Mouse (Mus musculus) stomach, embryonic 15.5 days (tissue): Measurements from ENCODE around the gene Tnni2. TPM values are rescaled to one million over a fixed set of nuclear protein-coding genes. Genes with fewer than 3 reads are reported as not detected.
A peak's percentile ranks its signal among the peaks of the same experiment; 100 is the strongest.

ENCODE experiments used
- ATAC-seq: fragments of 200-750 bp; cut with Nextera tagmentation; 2 replicates; pipeline ENCODE4 v1.8.0; 2017; ENCODE audit warnings: low read depth, moderate number of reproducible peaks, moderate TSS enrichment; ENCODE audit not compliant: insufficient read depth, low FRiP score
- H3K27ac ChIP-seq: fragments of 300-500 bp; sonication (generic); 2 replicates; pipeline ENCODE4 v1.5.1; 2015; ENCODE audit warnings: mild to moderate bottlenecking, inconsistent platforms
- H3K27me3 ChIP-seq: fragments of 300-500 bp; sonication (generic); replicated peaks from 2 replicates; pipeline ENCODE4 v1.6.1; 2015; ENCODE audit warnings: inconsistent platforms
- H3K36me3 ChIP-seq: fragments of 300-500 bp; sonication (generic); 2 replicates; pipeline ENCODE4 v1.6.1; 2015; ENCODE audit warnings: inconsistent platforms
- H3K4me1 ChIP-seq: fragments of 300-500 bp; sonication (generic); 2 replicates; pipeline ENCODE4 v1.6.1; 2015; ENCODE audit warnings: inconsistent platforms
- H3K4me2 ChIP-seq: fragments of 300-500 bp; sonication (generic); 2 replicates; pipeline ENCODE4 v1.6.1; 2015; ENCODE audit warnings: mild to moderate bottlenecking, inconsistent platforms
- H3K4me3 ChIP-seq: fragments of 300-500 bp; sonication (generic); replicated peaks from 2 replicates; pipeline ENCODE4 v1.5.1; 2015; ENCODE audit warnings: inconsistent platforms
- H3K9ac ChIP-seq: fragments of 300-500 bp; sonication (generic); 2 replicates; pipeline ENCODE4 v1.6.1; 2015; ENCODE audit warnings: inconsistent platforms
- H3K9me3 ChIP-seq: fragments of 300-500 bp; sonication (generic); 2 replicates; pipeline ENCODE4 v1.6.1; 2016; ENCODE audit warnings: inconsistent platforms
- WGBS: fragments of 180-500 bp; shearing (Covaris S2); methylation state at CpG from one replicate; pipeline ENCODE4 v1.1.7; 2015; 5-methylcytosine and 5-hydroxymethylcytosine counted together
- polyA plus RNA-seq: library from polyadenylated mRNA; unstranded; fragments of >200 nt; fragmentation: Nextera tagmentation; extraction: Ambion mirVana; gene quantifications from 2 replicates; pipeline ENCODE4 v1.2.1, GENCODE M21; 2015

The Tnni2 gene
- polyA plus RNA-seq, 1 experiment from 2014 or later = 10.4 TPM

- H3K36me3 ChIP-seq = no peaks in the 10 kb centered on the region
- ATAC-seq = no peak
- no peak overlapping the region for H3K9ac ChIP-seq
- peak overlapping the region; percentile 1; the same call in 1 of the 2 replicates for H3K4me2 ChIP-seq
- 19% methylated on average over 19 of the region's 19 CpGs for WGBS
- H3K27me3 ChIP-seq = no peaks in the 10 kb centered on the region
- no peaks in the 10 kb centered on the region for H3K9me3 ChIP-seq
- no peak overlapping the region for H3K4me3 ChIP-seq
- peak overlapping the region; percentile 67; the same call in 1 of the 2 replicates for H3K27ac ChIP-seq
- peaks cover 41% of the 10 kb centered on the region for H3K4me1 ChIP-seq
Observed at GRCm38 (mm10) chr7:142433623-142434022, 8.0 kb upstream of the Tnni2 start.

- H3K4me3 ChIP-seq = no peak within 1 kb of the TSS
- no peaks in the 10 kb centered on the region for H3K27me3 ChIP-seq
- ATAC-seq = peak; percentile 65
- H3K9me3 ChIP-seq = no peaks in the 10 kb centered on the region
- H3K4me1 ChIP-seq = peaks cover 41% of the 10 kb centered on the region
- no peaks in the 10 kb centered on the region for H3K36me3 ChIP-seq
- peak within 1 kb of the TSS; percentile 1; the same call in 1 of the 2 replicates for H3K4me2 ChIP-seq
- 70% methylated on average over 10 of the region's 10 CpGs for WGBS
- H3K27ac ChIP-seq = peak within 1 kb of the TSS; percentile 67
- no peak within 1 kb of the TSS for H3K9ac ChIP-seq
Observed at GRCm38 (mm10) chr7:142434137-142434865, 7.3 kb upstream of the Tnni2 start, which contains the start of gene Syt8. Gene Syt8, plus strand, starts transcription at chr7:142434850.

DNA sequence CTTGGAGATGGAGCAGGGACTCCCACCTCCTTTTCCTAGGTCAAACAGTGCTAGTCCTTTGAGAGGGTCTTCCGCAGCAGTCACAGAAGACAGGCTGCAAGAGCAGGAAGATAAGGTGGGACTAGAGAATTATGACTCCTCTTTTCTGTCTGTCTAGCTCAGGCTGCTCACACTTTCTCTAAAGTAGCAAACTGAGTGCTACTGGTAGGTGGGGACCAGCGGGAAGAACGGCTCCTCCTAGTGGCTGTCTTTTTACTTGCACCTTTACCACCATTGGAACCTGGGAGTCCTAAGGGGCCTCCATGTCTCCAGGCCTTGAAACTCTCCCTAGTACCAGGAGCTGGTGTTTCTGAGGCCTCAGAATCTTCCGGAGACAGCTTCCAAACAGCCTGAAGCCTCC is 6.1 kb upstream of the Tnni2 start:
- 22% methylated on average over 4 of the region's 4 CpGs for WGBS
- Histone ChIP-seq H3K27me3 (no peaks in the 10 kb centered on the region), H3K36me3 (no peaks in the 10 kb centered on the region), H3K9ac (no peak overlapping the region), H3K4me2 (no peak overlapping the region), H3K27ac (peak overlapping the region; percentile 67), H3K4me3 (no peak overlapping the region), H3K4me1 (peaks cover 35% of the 10 kb centered on the region), H3K9me3 (no peaks in the 10 kb centered on the region)
- ATAC-seq = no peak

DNA sequence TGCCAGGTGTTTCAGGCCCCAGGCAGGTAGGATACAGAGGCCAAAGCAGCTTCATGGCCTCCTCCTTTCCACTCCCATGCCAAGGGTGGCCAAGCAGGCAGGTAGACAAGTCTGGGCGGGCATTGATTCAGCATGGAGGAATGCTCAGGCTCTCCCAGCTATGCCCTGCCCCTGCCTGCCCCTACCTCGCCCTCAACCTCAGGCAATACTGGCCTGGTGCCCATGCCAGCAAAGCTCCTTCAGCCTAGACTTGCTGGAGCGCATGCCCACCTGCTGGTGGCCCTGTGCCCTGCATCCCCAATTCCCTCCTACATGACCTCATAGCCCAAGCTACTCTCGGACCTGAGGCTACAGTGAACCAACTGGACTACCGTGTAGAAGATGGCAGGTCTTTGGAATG is 4.3 kb upstream of the Tnni2 start:
- peak; percentile 11; the same call in 1 of the 2 replicates for ATAC-seq
- peaks cover 49% of the 10 kb centered on the region for H3K4me1 ChIP-seq
- no peak overlapping the region for H3K9ac ChIP-seq
- peak overlapping the region; percentile 63; the same call in 1 of the 2 replicates for H3K27ac ChIP-seq
- H3K4me3 ChIP-seq = no peak overlapping the region
- H3K9me3 ChIP-seq = no peaks in the 10 kb centered on the region
- 78% methylated on average over 5 of the region's 5 CpGs for WGBS
- no peaks in the 10 kb centered on the region for H3K36me3 ChIP-seq
- no peaks in the 10 kb centered on the region for H3K27me3 ChIP-seq
- no peak overlapping the region for H3K4me2 ChIP-seq

- Histone ChIP-seq H3K9me3 (no peaks in the 10 kb centered on the region), H3K27ac (peak overlapping the region; percentile 77), H3K4me1 (peaks cover 31% of the 10 kb centered on the region), H3K9ac (no peak overlapping the region), H3K27me3 (no peaks in the 10 kb centered on the region), H3K4me3 (no peak overlapping the region), H3K4me2 (no peak overlapping the region), H3K36me3 (no peaks in the 10 kb centered on the region)
- no peak for ATAC-seq
- WGBS = 83% methylated on average over 14 of the region's 14 CpGs
Observed at GRCm38 (mm10) chr7:142439966-142440365, 1.6 kb upstream of the Tnni2 start.

- peak overlapping the region; percentile 16; the same call in 1 of the 2 replicates for H3K4me2 ChIP-seq
- 36% methylated on average over 5 of the region's 5 CpGs for WGBS
Observed at GRCm38 (mm10) chr7:142440657-142441114, 922 bp upstream of the Tnni2 start.

GRCm38 (mm10) chr7:142442081-142442907 is 686 bp downstream of the Tnni2 start:
- ATAC-seq = no peak
- Histone ChIP-seq H3K4me2 (no peak overlapping the region), H3K4me1 (peaks cover 23% of the 10 kb centered on the region), H3K36me3 (no peaks in the 10 kb centered on the region), H3K9ac (no peak overlapping the region), H3K27ac (peak overlapping the region; percentile 77), H3K27me3 (no peaks in the 10 kb centered on the region), H3K4me3 (no peak overlapping the region), H3K9me3 (no peaks in the 10 kb centered on the region)
- WGBS = 59% methylated on average over 9 of the region's 9 CpGs

More at GRCm38 (mm10) chr7:142440657-142441114, 922 bp upstream of the Tnni2 start:
- Histone ChIP-seq H3K4me1 (peaks cover 31% of the 10 kb centered on the region), H3K9me3 (no peaks in the 10 kb centered on the region), H3K27me3 (no peaks in the 10 kb centered on the region), H3K4me3 (no peak overlapping the region), H3K9ac (no peak overlapping the region), H3K27ac (peak overlapping the region; percentile 77), H3K36me3 (no peaks in the 10 kb centered on the region)
- peak; percentile 70 for ATAC-seq

- H3K4me1 ChIP-seq = peaks cover 21% of the 10 kb centered on the region
- no peak overlapping the region for H3K4me3 ChIP-seq
- no peak overlapping the region for H3K4me2 ChIP-seq
- no peaks in the 10 kb centered on the region for H3K27me3 ChIP-seq
- peak overlapping the region; percentile 27 for H3K27ac ChIP-seq
- WGBS = 95% methylated on average over 7 of the region's 7 CpGs
- no peaks in the 10 kb centered on the region for H3K36me3 ChIP-seq
- H3K9me3 ChIP-seq = no peaks in the 10 kb centered on the region
- no peak for ATAC-seq
- no peak overlapping the region for H3K9ac ChIP-seq
Observed at GRCm38 (mm10) chr7:142442908-142443420, 1.4 kb downstream of the Tnni2 start.

GRCm38 (mm10) chr7:142443474-142443873 is 1.9 kb downstream of the Tnni2 start:
- Histone ChIP-seq H3K36me3 (no peaks in the 10 kb centered on the region), H3K9me3 (no peaks in the 10 kb centered on the region), H3K4me1 (peaks cover 21% of the 10 kb centered on the region), H3K9ac (no peak overlapping the region), H3K27ac (0 out of 2 replicates have a peak overlapping the region, but pooled peaks have one; percentile 27), H3K27me3 (no peaks in the 10 kb centered on the region), H3K4me3 (no peak overlapping the region), H3K4me2 (no peak overlapping the region)
- ATAC-seq = no peak
- 83% methylated on average over 5 of the region's 5 CpGs for WGBS

DNA sequence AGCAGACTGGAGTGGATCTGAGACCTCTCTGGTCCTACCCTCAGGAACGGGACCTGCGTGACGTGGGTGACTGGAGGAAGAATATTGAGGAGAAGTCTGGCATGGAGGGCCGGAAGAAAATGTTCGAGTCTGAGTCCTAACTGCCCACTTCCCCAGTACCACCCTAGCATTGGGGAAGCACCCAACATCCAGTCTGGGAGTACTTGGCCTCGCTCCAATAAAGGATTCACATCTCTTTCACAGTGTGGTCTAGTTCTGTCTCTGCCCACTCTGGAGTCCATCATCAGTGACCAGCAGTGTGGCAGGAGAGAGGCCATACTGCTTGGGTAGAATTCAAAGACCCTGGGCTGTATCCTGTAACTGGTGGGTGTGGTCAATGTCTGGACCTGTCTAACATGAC is 2.6 kb downstream of the Tnni2 start:
- Histone ChIP-seq H3K27me3 (no peaks in the 10 kb centered on the region), H3K4me3 (no peak overlapping the region), H3K4me1 (peaks cover 21% of the 10 kb centered on the region), H3K9me3 (no peaks in the 10 kb centered on the region), H3K36me3 (no peaks in the 10 kb centered on the region), H3K9ac (no peak overlapping the region), H3K4me2 (no peak overlapping the region), H3K27ac (no peak overlapping the region)
- ATAC-seq = no peak
- 89% methylated on average over 6 of the region's 6 CpGs for WGBS

DNA sequence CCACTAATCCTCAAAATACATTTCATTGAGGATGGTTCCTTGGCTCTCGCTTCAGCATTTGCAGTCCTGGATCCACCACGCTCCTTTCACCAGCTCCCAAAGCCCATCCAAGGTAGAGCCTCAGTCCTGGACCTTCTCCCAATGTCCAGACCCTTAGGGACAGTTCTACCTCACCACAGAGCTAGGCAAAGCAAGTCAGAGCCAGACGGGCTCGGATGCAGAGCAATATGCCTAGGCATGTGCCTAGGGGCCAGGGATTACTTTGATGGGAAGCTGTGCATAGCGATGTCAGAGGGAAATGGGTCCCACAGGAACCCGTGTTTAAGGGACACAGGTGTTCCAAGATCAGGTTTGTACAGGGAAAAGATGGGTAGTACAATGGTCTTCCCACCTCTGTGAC is 3.7 kb downstream of the Tnni2 start:
- Histone ChIP-seq H3K36me3 (no peaks in the 10 kb centered on the region), H3K4me1 (peaks cover 20% of the 10 kb centered on the region), H3K4me2 (no peak overlapping the region), H3K9ac (no peak overlapping the region), H3K27me3 (no peaks in the 10 kb centered on the region), H3K27ac (no peak overlapping the region), H3K4me3 (no peak overlapping the region), H3K9me3 (no peaks in the 10 kb centered on the region)
- WGBS = 88% methylated on average over 6 of the region's 6 CpGs
- no peak for ATAC-seq

DNA sequence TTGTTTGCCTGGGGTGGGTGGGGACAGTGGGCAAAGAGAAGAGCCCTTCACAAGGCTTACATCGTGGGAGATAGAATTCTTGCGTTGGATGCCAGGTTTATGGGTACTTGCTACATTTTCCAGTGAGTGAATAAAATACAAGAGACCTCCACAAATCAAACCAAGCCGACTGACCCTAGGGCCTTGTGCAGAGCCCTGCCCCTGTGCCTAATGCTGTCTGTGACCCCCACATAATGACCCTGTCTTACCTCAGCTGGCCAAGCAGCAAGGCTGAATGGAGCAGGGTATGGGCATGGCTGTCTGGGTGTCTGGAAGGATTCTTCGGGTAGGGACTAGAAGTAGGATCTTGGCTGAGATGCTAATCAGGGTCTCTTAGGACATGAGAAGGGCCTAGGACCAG is 4.7 kb downstream of the Tnni2 start:
- peaks cover 11% of the 10 kb centered on the region for H3K4me1 ChIP-seq
- no peak overlapping the region for H3K27ac ChIP-seq
- 84% methylated on average over 4 of the region's 4 CpGs for WGBS
- no peaks in the 10 kb centered on the region for H3K9me3 ChIP-seq
- ATAC-seq = no peak
- no peak overlapping the region for H3K4me2 ChIP-seq
- H3K27me3 ChIP-seq = no peaks in the 10 kb centered on the region
- H3K9ac ChIP-seq = no peak overlapping the region
- H3K4me3 ChIP-seq = no peak overlapping the region
- no peaks in the 10 kb centered on the region for H3K36me3 ChIP-seq
